Mouse (Mus musculus) retina, embryonic 14.5 days (tissue): Measurements from ENCODE around the gene Hrasls5.
A peak's percentile ranks its signal among the peaks of the same experiment; 100 is the strongest.

Experiments
- DNase-seq: peaks from one replicate; pipeline ENCODE4 v3.0.0-alpha.2; 2015; ENCODE audit warnings: low spot score

The Hrasls5 gene

GRCm38 (mm10) chr19:7606801-7607689, 5.3 kb upstream of the Hrasls5 start, which contains the start of gene Lgals12:
Gene Lgals12 (minus strand): TSS chr19:7607193.
- DNase-seq = no peak

DNA sequence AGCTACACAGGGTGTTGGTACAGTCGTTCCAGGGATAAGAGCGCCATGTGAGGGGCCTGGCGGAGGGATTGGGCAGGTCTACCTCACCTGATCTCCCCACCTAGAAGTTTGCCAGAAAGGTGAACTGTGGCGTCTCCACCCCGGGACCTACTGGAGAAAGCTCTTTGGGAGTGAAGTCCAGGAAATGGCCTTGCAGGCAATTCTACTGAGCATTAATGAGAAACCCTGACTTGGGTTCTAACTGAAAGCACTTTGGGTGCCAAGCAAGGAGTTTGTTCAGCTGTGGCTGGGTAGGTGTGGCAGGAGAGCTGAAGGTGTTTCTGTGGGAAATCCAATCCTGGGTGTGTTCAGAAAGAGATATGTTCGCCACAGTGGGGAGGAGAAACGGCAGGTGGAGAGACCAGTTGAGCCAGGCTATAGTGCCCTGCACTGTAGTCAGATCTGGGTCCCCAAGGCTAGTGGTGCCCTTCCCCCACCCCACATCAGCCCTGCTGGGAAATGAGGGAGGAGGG, 4.6 kb upstream of the Hrasls5 start:
- DNase-seq = no peak

DNA sequence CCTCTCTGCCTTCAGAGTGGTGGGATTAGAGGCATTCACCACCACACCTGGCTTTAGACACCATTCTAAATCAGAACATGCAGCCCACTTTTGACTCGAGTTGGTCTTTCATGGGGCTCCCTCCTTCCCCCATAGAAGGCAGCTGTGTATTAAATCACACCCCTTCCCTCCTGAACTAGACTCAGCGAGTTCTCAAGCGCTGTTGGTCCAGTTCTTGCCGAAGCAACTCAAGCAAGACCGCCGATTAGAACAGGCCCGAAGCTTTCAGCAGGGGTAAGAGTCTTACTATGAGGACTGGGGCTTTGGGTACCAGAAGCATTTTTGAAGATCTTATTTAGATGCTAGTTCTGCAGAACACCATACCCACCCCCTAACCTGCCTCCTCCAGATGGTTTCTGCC, 810 bp downstream of the Hrasls5 start:
- DNase-seq = no peak

DNA sequence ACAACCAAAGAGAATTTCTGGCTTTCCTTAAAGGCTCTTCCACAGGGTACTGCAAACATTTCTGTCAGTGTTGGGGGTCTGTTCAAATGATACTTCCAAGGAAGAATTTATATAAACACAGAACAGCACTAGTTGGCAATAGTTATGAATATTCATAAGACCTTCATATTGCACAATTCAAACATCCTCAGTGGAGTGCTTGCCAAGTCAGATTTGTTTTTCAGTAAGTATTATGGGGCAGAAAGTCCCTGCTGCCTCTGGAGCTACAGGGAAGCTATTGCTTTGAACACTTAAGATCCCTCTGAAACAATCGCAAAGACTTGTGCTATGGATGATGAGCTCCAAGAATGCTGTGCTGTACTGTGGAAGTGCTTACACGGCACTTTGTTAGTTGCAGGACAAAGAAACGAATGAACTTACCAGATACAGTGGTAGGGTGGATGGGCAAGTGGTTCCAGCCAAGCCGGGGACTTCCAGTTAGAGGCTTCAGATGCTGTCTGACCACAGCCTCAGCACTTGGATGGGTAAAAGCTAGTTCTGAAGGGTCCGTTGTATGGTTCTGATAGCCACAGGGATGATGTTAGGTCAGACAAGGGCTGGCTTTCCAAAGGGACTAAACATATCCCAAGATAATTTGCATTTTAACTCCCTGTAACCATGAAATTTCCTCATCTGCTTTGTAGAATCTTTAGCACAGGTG, 4.0 kb downstream of the Hrasls5 start:
- no peak for DNase-seq

- DNase-seq = no peak
Measured at GRCm38 (mm10) chr19:7617085-7617484, 4.7 kb downstream of the Hrasls5 start.

GRCm38 (mm10) chr19:7617696-7618095, 5.4 kb downstream of the Hrasls5 start:
- peak; percentile 91 for DNase-seq

DNA sequence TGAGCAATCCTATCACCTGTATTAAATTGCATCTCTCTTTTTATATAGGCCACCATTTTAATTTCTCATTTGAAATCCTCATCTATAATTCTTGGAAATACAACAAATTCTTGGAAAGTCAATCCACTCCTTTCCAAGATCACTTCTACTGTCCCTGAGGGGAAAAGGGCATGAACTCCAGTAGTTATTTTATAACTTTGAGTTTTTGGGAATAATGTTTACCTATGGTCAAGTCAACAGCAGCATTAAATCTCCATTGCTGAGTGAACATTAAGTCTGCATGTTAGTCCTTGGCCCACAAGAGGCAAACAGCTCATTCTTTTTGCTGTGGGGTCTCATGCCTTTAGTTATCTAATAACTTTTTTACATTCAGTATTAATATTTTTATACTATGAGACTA, 20.7 kb downstream of the Hrasls5 start:
- DNase-seq = no peak

DNA sequence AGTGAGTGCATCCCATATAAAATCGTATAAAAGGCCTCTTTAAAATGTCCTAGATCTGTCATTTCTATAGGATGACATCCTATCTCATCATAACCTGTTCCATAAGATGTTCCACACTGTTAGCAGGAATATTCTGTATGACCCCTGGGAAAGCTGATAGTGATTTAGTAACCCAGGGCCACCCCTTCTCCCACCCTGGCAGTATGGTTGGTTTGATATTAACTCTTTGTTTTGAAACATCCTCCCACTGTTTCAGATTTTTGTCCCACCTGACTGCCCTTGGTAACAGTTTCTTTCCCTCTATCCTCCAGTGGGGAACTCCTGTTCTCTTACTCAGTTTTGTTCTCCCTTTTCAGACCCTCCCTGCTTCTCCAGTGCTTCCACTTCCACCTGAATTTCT, 21.4 kb downstream of the Hrasls5 start:
- no peak for DNase-seq

- no peak for DNase-seq
Measured at GRCm38 (mm10) chr19:7648913-7649666, 36.7 kb downstream of the Hrasls5 start.

- no peak for DNase-seq
Measured at GRCm38 (mm10) chr19:7672033-7672432, 59.7 kb downstream of the Hrasls5 start.

DNA sequence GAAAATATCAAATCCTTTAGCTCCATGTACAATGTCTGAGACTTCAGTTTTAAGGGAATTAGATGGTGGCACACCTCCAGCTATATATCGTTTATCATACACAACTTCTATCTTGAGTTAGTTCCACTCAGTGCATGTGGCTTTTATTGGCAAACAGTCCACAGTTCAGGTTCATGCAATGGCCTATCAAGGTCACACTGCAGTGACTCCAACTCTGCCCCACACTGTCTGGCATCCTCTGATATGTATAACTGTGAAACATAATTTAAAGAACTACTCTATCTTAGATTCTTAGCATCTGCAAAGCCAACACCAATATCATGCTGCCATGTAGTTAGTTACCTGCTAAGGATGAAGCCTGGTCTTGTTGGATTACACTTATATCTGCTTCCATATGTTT, 75.6 kb downstream of the Hrasls5 start:
- DNase-seq = no peak
